Mouse (Mus musculus): Measurements from ENCODE around the gene Snx29.

The Snx29 gene

GRCm38 (mm10) chr16:11795758-11796460 is 473.2 kb downstream of the Snx29 start:
- ATAC-seq (ENCODE audit: insufficient number of reproducible peaks, low FRiP score, low TSS enrichment): no peak

- no peak for ATAC-seq (ENCODE audit: insufficient number of reproducible peaks, low FRiP score, low TSS enrichment)
Measured at GRCm38 (mm10) chr16:11801960-11802539, 479.3 kb downstream of the Snx29 start.
